Mouse (Mus musculus) neural tube, embryonic 12.5 days (tissue): ENCODE results near the gene Plcg2. TPM values are rescaled to one million over a fixed set of nuclear protein-coding genes. Genes with fewer than 3 reads are reported as not detected.

ENCODE experiments used
- ATAC-seq: fragments of 200-750 bp; cut with Nextera tagmentation; 2 replicates; pipeline ENCODE4 v1.8.0; 2017; ENCODE audit warnings: low read depth, mild to moderate bottlenecking, moderate TSS enrichment, moderate library complexity; ENCODE audit not compliant: low FRiP score
- H3K27ac ChIP-seq: fragments of 300-500 bp; sonication (generic); 2 replicates; pipeline ENCODE4 v1.5.1; 2016
- H3K27me3 ChIP-seq: fragments of 300-500 bp; sonication (generic); replicated peaks from 2 replicates; pipeline ENCODE4 v1.6.1; 2016; ENCODE audit warnings: mild to moderate bottlenecking
- H3K36me3 ChIP-seq: fragments of 300-500 bp; sonication (generic); 2 replicates; pipeline ENCODE4 v1.6.1; 2016; ENCODE audit warnings: mild to moderate bottlenecking
- H3K4me1 ChIP-seq: fragments of 300-500 bp; sonication (generic); 2 replicates; pipeline ENCODE4 v1.6.1; 2016
- H3K4me2 ChIP-seq: fragments of 300-500 bp; sonication (generic); replicated peaks from 2 replicates; pipeline ENCODE4 v1.6.1; 2016; ENCODE audit warnings: mild to moderate bottlenecking
- H3K4me3 ChIP-seq: fragments of 300-500 bp; sonication (generic); 2 replicates; pipeline ENCODE4 v1.5.1; 2016
- H3K9ac ChIP-seq: fragments of 300-500 bp; sonication (generic); 2 replicates; pipeline ENCODE4 v1.6.1; 2016; ENCODE audit warnings: mild to moderate bottlenecking
- H3K9me3 ChIP-seq: fragments of 300-500 bp; sonication (generic); 2 replicates; pipeline ENCODE4 v1.6.1; 2016; ENCODE audit warnings: mild to moderate bottlenecking
- WGBS: fragments of 180-500 bp; shearing (Covaris S2); methylation state at CpG from one replicate; pipeline ENCODE4 v1.1.7; 2016; 5-methylcytosine and 5-hydroxymethylcytosine counted together
- polyA plus RNA-seq: library from polyadenylated mRNA; unstranded; fragments of >200 nt; fragmentation: Nextera tagmentation; extraction: Ambion mirVana; gene quantifications from 2 replicates; pipeline ENCODE4 v1.2.1, GENCODE M21; 2016

Plcg2 gene
- polyA plus RNA-seq, 1 experiment from 2014 or later, result 2.2 TPM

DNA sequence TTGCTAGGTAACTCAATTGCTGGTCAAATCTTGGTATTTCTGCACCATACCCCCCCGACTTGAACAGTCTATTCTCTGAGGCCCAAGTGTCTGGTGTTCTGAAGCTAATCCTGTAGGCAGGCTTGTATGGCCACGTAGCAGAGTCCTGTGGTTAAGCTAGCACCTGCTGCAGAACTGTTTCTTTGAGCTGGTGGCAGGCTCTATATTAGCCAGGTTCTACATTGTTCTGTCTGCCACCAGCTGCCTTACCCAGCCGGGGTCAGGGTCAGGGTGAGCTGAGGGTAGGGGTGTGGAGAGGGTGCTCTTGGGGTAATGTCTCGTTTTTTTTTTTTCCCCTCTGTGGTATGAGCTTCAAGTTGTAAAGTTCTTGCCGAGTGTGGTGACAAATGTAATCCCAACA is 31.1 kb downstream of the Plcg2 start:
- H3K9me3 ChIP-seq, result no peaks in the 10 kb centered on the region
- H3K4me2 ChIP-seq, result no peak overlapping the region
- no peaks in the 10 kb centered on the region for H3K36me3 ChIP-seq
- H3K4me1 ChIP-seq, result 0 out of 2 replicates have a peak, but pooled peaks cover 5% of the 10 kb centered on the region
- ATAC-seq, result no peak
- WGBS, result 68% methylated on average over 5 of the region's 5 CpGs
- no peaks in the 10 kb centered on the region for H3K27me3 ChIP-seq
- no peak overlapping the region for H3K9ac ChIP-seq
- H3K4me3 ChIP-seq, result no peak overlapping the region
- no peak overlapping the region for H3K27ac ChIP-seq

DNA sequence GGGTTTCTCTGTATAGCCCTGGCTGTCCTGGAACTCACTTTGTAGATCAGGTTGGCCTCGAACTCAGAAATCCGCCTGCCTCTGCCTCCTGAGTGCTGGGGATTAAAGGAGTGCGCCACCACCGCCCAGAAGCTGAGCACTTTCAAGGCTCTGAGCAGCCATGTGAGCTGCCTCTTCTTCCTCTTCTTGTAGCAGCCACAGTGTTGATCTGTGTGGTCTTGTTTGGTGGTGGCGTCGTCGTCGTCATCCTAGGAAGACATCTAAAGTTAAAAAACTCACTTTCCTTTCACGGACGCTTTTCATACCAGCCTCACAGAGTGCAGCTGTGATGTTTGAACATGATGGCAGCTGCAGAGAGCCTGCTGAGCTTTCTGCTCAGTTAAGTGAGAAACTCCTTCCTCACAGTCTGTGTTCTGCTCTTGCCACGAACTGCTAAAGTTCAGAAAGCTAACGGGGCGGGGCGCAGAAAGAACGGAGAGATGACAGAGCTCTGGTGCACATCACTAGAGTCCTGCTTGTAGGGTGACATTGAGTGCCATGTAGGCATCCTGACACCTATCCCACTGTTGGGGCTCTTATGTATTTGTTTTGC is 34.4 kb downstream of the Plcg2 start:
- 93% methylated on average over 15 of the region's 15 CpGs for WGBS
- H3K9ac ChIP-seq, result no peak overlapping the region
- H3K36me3 ChIP-seq, result no peaks in the 10 kb centered on the region
- H3K27ac ChIP-seq, result no peak overlapping the region
- no peak overlapping the region for H3K4me2 ChIP-seq
- no peaks in the 10 kb centered on the region for H3K4me1 ChIP-seq
- 0 out of 2 replicates have a peak, but pooled peaks cover 4% of the 10 kb centered on the region for H3K9me3 ChIP-seq
- ATAC-seq, result no peak
- no peak overlapping the region for H3K4me3 ChIP-seq
- no peaks in the 10 kb centered on the region for H3K27me3 ChIP-seq

DNA sequence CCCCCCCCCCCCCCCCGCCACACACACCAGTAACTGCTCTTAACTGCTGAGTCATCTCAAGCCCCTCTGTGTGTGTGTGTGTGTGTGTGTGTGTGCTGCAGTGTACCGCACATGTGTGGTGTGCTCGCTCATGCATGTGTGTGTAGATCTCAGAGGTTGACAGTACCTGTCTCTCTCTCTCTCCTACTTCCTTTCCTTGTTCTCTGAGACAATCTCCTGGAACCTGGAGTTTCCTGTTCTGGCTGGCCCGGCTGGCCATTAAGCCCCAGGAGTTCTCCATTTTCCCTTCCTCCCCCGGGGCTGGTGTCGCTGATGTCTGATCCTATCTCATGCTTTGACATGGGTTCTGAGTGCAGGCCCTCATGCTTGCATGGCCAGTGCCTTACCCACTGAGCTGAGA is 38.8 kb downstream of the Plcg2 start:
- no peak overlapping the region for H3K9ac ChIP-seq
- no peak for ATAC-seq
- WGBS, result 77% methylated on average over 5 of the region's 6 CpGs
- H3K36me3 ChIP-seq, result no peaks in the 10 kb centered on the region
- H3K27me3 ChIP-seq, result no peaks in the 10 kb centered on the region
- 0 out of 2 replicates have a peak, but pooled peaks cover 4% of the 10 kb centered on the region for H3K9me3 ChIP-seq
- H3K27ac ChIP-seq, result no peak overlapping the region
- no peak overlapping the region for H3K4me2 ChIP-seq
- H3K4me1 ChIP-seq, result no peaks in the 10 kb centered on the region
- no peak overlapping the region for H3K4me3 ChIP-seq

DNA sequence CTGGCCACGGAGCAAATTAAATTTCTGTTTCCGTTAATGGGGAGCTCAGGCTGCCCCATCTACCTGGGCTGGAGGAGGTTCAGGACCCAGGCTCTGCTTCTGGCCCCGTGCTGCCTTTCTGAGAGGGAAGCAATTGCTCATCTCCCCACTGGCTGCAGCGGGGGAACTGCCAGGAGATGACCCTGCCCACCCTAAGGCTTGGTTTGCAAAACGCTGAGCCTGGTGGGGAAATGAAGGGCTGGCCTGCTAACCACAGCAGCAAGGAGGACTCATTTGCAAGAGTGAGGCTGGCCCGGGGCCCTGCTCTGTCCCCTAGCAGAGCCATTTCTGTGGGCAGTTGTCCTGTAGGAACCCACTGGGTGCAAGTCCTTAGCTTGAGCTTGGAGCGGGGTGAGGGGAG is 39.7 kb downstream of the Plcg2 start:
- H3K9me3 ChIP-seq, result 0 out of 2 replicates have a peak, but pooled peaks cover 4% of the 10 kb centered on the region
- no peaks in the 10 kb centered on the region for H3K36me3 ChIP-seq
- no peak overlapping the region for H3K4me3 ChIP-seq
- H3K9ac ChIP-seq, result 0 out of 2 replicates have a peak overlapping the region, but pooled peaks have one; percentile 13
- no peak overlapping the region for H3K27ac ChIP-seq
- H3K4me2 ChIP-seq, result no peak overlapping the region
- H3K4me1 ChIP-seq, result no peaks in the 10 kb centered on the region
- H3K27me3 ChIP-seq, result no peaks in the 10 kb centered on the region
- WGBS, result 70% methylated on average over 7 of the region's 7 CpGs
- ATAC-seq, result no peak

DNA sequence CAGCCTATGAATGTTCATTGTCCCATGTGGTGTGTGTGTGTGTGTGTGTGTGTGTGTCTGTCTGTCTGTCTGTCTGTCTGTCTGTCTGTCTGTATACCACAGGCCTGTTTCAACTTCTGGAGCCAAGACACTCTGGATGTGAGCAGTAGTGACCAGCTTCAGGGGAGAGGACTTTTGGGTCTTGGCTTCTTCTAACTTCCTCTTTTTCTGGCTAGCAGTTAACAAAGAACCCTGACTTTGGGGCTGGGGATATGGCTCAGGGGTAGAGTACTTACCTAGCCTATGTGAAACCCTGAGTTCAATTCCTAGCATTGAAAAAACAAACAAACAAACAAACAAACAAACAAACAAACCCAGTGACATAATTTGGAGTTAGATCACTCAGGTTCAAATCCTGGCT is 44.9 kb downstream of the Plcg2 start:
- H3K9ac ChIP-seq, result no peak overlapping the region
- no peak for ATAC-seq
- no peak overlapping the region for H3K4me2 ChIP-seq
- no peak overlapping the region for H3K4me3 ChIP-seq
- no peaks in the 10 kb centered on the region for H3K36me3 ChIP-seq
- no peaks in the 10 kb centered on the region for H3K4me1 ChIP-seq
- no peaks in the 10 kb centered on the region for H3K9me3 ChIP-seq
- no peaks in the 10 kb centered on the region for H3K27me3 ChIP-seq
- no peak overlapping the region for H3K27ac ChIP-seq

DNA sequence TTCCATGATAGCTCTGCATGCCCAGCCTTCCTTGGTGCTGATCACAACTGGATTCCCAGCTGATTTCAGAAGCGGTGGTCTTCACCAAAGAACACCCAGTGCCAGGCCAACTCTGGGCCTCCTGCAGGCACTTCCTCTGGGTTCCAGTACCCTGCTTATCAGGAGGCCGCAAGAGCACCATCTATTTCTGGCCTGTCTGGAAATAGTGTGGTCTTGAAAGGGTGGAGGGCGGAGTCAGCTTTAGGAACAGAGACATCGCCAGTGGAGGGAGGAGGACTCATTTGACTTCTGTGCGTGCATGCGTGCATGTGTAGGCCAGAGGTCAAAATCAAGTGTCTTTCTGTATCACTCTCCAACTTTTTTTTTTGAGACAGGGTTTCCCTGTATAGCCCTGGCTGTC is 45.7 kb downstream of the Plcg2 start:
- Histone ChIP-seq H3K36me3 (no peaks in the 10 kb centered on the region), H3K9ac (no peak overlapping the region), H3K27me3 (no peaks in the 10 kb centered on the region), H3K4me3 (no peak overlapping the region), H3K4me2 (no peak overlapping the region), H3K4me1 (no peaks in the 10 kb centered on the region), H3K27ac (no peak overlapping the region), H3K9me3 (no peaks in the 10 kb centered on the region)
- WGBS, result 77% methylated on average over 6 of the region's 6 CpGs
- ATAC-seq, result no peak

DNA sequence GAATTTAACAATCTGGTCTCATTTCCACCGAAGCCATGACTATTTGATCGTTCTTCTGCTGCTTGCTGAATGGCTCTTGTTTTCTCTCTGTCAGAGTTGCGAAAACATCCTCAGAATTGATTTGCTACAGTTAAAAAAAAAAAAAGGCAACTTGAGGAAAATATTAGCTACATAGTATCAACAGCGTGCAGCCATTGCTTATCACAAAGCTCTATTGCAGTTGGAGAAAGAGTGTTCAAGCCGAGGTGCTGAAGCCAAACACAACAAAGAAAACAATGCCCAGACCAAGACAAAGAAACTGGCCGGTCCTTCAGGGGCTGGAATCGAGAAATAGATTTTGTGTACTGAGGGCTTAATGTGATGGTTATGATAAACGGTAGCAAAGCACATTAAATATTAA is 47.0 kb downstream of the Plcg2 start:
- no peaks in the 10 kb centered on the region for H3K36me3 ChIP-seq
- WGBS, result 71% methylated on average over 8 of the region's 8 CpGs
- no peak overlapping the region for H3K4me3 ChIP-seq
- H3K27ac ChIP-seq, result no peak overlapping the region
- H3K9me3 ChIP-seq, result no peaks in the 10 kb centered on the region
- no peak for ATAC-seq
- no peak overlapping the region for H3K9ac ChIP-seq
- H3K4me1 ChIP-seq, result no peaks in the 10 kb centered on the region
- H3K4me2 ChIP-seq, result no peak overlapping the region
- no peaks in the 10 kb centered on the region for H3K27me3 ChIP-seq

DNA sequence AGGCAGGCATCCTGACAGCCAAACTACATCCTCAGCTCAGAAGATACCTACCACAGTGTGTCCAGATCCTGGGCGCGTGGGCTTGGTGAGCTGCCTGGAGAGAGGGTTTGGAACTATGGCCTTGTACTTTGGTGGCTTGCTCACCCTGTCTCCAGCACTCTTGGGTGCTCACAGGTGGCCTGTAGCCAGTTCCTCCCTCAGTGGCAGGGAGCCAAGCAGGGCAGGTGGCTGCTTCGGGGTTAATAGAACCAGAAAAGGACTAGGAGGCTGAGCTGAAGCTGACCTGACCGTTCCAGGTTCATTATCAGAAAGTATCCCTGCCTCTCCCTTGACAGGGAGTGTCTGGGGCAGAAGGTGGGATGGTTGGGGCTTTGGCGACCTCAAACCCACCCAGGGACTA is 48.3 kb downstream of the Plcg2 start:
- Histone ChIP-seq H3K27me3 (no peaks in the 10 kb centered on the region), H3K4me3 (no peak overlapping the region), H3K9me3 (no peaks in the 10 kb centered on the region), H3K4me1 (no peaks in the 10 kb centered on the region), H3K36me3 (no peaks in the 10 kb centered on the region), H3K27ac (no peak overlapping the region), H3K4me2 (no peak overlapping the region), H3K9ac (no peak overlapping the region)
- WGBS, result 87% methylated on average over 5 of the region's 5 CpGs
- ATAC-seq, result no peak

DNA sequence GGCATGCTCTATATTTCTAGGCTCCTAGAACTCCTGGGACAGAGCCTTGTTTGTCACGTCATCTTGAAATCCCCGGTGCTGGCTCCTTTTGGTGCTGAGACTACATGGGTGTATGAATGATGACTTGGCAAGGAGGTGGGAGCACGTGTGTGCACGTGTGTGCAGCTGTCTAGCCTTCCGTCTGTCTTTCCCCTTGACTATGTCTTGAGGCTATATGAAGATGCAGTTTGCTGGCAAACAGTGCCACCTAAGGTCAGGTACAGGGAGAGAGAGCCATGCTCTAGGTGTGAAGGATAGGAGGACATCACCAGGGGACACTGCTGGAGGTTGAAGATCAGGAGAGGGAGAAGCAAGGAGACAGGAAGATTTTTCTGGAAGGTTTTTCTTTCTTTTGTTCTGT is 49.9 kb downstream of the Plcg2 start:
- Histone ChIP-seq H3K4me2 (no peak overlapping the region), H3K27ac (no peak overlapping the region), H3K9me3 (no peaks in the 10 kb centered on the region), H3K36me3 (no peaks in the 10 kb centered on the region), H3K9ac (no peak overlapping the region), H3K4me1 (no peaks in the 10 kb centered on the region), H3K27me3 (no peaks in the 10 kb centered on the region), H3K4me3 (no peak overlapping the region)
- 92% methylated on average over 5 of the region's 5 CpGs for WGBS
- no peak for ATAC-seq

DNA sequence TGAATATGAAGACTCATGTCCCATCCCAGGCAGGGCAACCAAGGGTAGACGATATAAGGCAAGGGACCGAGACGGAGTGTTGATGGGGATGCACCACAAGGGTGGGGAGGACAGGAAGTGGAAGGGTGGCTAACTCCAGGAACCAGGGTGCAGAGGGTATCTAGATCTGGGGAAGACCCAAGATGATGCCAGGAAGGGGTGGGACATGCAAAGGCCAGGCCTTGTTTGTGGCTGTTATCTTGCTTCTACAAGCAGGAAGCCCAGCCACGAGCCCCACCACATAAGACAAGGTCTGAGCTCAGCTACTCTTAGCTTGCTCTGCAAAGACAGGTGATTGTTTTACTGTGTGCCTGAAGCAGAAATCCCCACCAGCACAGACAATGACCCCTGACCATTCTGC is 50.4 kb downstream of the Plcg2 start:
- ATAC-seq, result no peak
- whole genome bisulfite sequencing, result 82% methylated on average over 4 of the region's 4 CpGs

DNA sequence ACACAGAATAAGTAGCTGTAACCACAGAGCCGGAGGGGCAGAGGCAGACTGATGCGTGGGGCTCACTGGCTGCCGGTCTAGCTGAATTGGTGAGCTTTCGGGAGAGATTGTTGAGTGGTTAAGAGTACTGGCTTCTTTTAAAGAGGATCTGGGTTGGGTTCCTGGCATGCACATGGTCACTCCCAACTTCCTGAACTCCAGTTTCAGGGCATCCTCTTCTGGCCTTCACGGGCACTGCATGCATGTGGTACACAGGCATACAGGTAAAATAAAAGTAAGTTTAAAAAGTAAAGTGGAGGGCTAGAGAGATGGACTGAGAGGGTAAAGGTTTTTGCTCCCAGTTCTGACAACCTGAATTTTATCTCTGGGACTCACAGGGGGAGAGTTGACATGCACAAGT is 52.4 kb downstream of the Plcg2 start:
- Histone ChIP-seq H3K4me3 (no peak overlapping the region), H3K4me1 (no peaks in the 10 kb centered on the region), H3K9ac (no peak overlapping the region), H3K4me2 (no peak overlapping the region), H3K36me3 (no peaks in the 10 kb centered on the region), H3K27me3 (no peaks in the 10 kb centered on the region), H3K27ac (no peak overlapping the region), H3K9me3 (no peaks in the 10 kb centered on the region)
- 85% methylated on average over 5 of the region's 5 CpGs for WGBS
- ATAC-seq, result no peak

More for the DNA sequence above, 50.4 kb downstream of the Plcg2 start:
- no peaks in the 10 kb centered on the region for H3K27me3 ChIP-seq
- no peak overlapping the region for H3K4me2 ChIP-seq
- H3K9me3 ChIP-seq, result no peaks in the 10 kb centered on the region
- H3K9ac ChIP-seq, result no peak overlapping the region
- no peaks in the 10 kb centered on the region for H3K36me3 ChIP-seq
- H3K4me3 ChIP-seq, result no peak overlapping the region
- no peaks in the 10 kb centered on the region for H3K4me1 ChIP-seq
- no peak overlapping the region for H3K27ac ChIP-seq

DNA sequence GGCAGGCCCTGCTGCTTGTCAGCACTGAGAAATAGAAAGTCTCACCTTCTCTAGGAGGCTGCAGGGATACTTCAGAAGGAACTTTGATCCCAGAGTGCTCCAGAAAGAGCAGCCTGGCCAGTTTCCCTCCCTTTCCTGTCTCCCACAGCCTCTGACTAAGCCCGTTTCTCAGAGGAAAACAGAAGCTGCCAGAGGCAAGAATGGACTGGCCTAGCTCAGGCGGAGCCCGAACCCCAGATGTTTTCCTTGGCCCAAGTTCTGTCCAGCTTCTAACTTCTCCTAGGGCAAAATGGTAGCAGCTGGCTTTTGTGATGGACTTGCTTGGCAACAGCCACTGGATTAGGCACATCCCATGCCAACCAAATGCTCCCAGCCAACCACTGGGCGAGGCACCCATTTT is 62.9 kb downstream of the Plcg2 start:
- Histone ChIP-seq H3K36me3 (no peaks in the 10 kb centered on the region), H3K9ac (no peak overlapping the region), H3K4me1 (no peaks in the 10 kb centered on the region), H3K9me3 (no peaks in the 10 kb centered on the region), H3K27me3 (no peaks in the 10 kb centered on the region), H3K4me2 (no peak overlapping the region), H3K4me3 (no peak overlapping the region), H3K27ac (no peak overlapping the region)
- 78% methylated on average over 4 of the region's 4 CpGs for WGBS
- no peak for ATAC-seq

DNA sequence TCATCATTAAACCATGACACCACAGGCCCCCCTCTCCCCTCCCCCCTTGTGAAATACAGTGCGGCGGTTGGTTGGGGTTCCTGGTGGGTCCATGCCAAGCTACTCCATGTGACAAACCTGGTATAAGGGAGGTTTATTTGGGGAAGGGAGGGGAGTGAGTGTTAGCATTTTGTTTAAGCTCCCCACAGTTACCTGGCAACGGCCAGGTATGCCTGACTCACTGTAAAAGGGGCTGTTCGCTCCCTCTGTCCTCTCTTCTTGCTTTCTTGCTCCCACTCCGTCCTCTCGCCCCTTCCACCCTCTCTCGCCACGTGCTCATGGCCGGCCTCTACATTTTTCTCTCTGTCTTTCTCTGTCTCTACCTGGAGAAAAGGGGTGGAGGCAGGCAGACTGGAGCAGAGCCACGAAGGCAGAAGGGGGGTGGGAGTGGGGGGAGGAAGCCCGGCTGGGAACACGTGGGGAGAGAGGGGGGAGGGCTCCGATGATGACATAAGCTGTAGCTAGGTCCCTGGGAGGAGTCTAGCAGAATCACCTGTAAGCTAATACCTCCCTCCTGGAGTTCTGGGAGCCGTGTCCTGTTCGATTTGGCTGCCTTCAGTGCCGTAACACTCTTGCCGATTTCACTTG is 63.8 kb downstream of the Plcg2 start:
- Histone ChIP-seq H3K36me3 (no peaks in the 10 kb centered on the region), H3K4me2 (peak overlapping the region; percentile 30), H3K4me3 (no peak overlapping the region), H3K9me3 (no peaks in the 10 kb centered on the region), H3K27ac (no peak overlapping the region), H3K27me3 (no peaks in the 10 kb centered on the region), H3K9ac (no peak overlapping the region), H3K4me1 (no peaks in the 10 kb centered on the region)
- ATAC-seq, result no peak
- 27% methylated on average over 17 of the region's 17 CpGs for whole genome bisulfite sequencing
